Mouse (Mus musculus): ENCODE measurements around the gene Pkmyt1.

The Pkmyt1 gene

DNA sequence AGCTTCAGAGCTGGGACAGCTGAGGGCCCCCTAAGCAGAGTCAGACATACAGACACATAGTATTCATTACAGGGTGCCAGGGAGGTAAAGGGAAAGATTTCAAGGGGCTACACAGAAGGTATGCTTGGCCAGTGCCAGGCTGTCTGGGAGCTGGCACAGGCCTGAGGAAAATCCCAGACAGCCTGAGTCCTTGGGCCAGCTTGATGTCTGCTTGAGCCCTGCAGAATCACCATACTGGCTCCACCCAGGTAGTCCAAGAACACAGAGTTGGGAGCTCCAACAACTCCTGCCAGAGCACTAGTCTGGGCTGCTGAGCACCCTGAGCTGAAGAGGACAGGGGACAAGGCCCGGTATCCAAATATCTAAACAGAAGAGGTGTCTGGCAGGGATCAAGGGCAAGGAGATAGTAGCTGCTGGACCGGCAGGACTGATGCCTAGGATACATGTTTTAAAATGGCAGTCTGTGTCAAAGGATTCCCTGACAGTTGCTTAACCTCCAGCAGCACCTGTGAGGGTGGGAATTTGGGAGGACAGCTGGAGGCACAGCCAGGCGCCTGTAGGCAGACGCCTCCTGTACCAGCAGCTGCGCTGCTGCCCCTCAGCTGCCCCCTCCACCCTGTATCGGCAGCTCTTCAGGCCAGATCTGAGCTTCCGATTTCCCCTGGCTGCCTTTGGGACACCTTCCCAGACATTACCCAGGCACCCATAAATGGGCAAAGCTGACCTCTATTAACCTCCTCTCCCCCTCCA, 3.6 kb upstream of the Pkmyt1 start, which contains the start of gene 1520401A03Rik:
1520401A03Rik (minus strand) TSS at position 408 of the 750 bp plus-strand sequence.
- DNase-seq (ENCODE audit: low spot score), result no peak

GRCm38 (mm10) chr17:23725477-23725876, 659 bp upstream of the Pkmyt1 start:
- DNase-seq (ENCODE audit: low spot score), result no peak

- DNase-seq (ENCODE audit: low spot score), result peak; percentile 38
Measured at GRCm38 (mm10) chr17:23726758-23727142, 614 bp downstream of the Pkmyt1 start.

DNA sequence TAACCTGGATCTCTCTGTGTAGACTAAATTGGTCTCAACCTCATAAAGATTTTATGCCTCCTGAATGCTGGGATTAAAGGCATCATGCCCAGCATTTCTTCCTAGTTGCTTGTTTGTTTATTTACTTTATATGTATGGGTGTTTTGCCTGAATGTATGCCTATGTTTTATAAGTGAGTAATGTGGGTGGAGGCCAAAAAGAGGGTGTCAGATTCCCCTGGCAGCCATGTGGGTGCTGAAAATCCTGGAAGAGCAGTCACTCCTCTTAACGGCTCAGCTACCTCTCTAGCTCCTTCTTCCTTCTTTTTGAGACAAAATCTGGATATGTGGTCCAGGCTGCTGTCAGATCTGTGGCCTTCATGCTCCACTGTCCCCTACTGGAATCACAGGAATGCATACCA, 4.3 kb downstream of the Pkmyt1 start:
- DNase-seq (ENCODE audit: low spot score), result no peak

- no peak for DNase-seq (ENCODE audit: low spot score)
Measured at GRCm38 (mm10) chr17:23734341-23734740, 8.2 kb downstream of the Pkmyt1 start.

GRCm38 (mm10) chr17:23737493-23738445, 11.6 kb downstream of the Pkmyt1 start:
- DNase-seq (ENCODE audit: low spot score), result no peak

DNA sequence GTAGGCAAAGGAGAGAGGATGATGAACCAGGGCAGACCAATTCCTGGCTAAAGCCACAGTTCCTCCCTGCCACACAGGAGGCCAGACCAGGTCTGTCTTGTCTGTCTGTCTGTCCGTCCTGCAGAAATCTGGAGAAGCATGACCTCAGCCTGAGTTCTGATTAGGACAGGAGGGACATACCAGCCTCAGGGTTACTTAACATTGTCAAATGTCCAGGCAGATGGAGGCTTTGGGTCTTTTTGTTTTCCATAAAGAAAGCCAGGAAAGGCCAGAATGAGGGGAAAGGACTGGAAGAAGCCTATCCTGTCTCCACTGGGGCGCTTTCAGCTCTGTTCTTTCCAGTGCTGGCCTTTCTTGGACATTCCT, 12.7 kb downstream of the Pkmyt1 start:
- DNase-seq (ENCODE audit: low spot score), result no peak

- no peak for DNase-seq (ENCODE audit: low spot score)
Measured at GRCm38 (mm10) chr17:23739202-23740135, 13.3 kb downstream of the Pkmyt1 start.

- DNase-seq (ENCODE audit: low spot score), result peak; percentile 79
Measured at GRCm38 (mm10) chr17:23740136-23740584, 14.0 kb downstream of the Pkmyt1 start.

DNA sequence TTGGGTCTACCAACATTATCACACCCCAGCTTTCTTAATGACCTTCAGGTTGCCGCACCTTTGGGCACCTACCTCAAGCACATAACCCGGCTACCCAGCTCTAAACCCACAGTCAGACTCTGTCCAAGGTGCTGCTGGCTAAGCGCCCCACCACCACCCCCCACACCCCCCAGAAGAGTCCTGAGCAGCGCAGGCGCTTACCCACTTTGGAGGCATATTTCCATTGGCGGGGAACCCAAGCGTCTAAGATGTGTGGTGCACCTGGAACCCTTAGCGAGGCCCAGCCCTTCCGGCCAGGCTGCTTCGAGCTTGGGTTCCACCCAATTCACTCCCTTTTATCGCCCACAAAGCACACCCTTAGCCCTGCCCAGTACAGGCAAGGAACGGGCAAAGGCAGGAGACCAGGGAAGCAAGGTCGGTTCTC, 14.5 kb downstream of the Pkmyt1 start, which contains the start of gene Paqr4:
Paqr4 (minus strand) TSS at position 270 of the 424 bp plus-strand sequence.
- no peak for DNase-seq (ENCODE audit: low spot score)

DNA sequence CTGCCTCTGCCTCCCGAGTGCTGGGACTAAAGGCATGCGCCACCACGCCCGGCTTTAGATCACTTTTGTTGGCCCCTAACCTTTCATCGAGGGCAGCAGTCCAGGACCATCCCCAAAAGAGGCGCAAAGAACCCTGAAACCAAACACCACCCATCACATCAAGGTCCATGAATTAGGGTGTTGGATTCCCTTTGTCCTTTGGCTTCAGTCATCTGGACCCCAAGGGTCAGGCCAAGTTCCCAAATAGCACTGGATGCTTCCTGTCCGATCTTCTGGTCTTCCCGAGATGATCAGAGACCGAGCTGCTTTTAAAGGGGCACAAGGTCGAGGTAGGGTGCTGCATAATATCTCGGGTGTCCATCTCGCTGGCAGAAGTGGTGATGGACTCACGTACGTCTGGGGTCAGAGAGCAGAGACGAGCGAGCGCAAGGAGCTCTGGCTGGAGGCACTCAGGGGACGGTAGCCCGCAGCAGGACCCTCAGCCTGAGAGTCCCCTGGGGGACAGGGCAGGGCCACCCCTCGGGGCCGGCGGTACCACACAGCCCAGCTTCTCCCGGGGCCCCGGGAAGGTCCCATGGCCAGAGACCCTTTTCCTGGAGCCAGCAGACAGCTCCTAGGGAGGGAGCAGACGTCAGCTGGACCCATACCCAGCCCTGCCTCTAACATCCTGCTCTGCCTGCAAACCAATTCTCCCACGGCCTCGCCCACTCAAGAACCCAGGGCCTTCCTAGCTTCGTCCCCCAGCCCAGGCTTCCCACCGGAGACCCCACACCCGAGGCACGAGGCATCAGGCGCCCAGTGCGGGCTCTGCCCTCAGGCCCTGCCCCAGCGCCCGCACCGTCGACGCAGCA, 15.4 kb downstream of the Pkmyt1 start:
- DNase-seq (ENCODE audit: low spot score), result no peak

- no peak for DNase-seq (ENCODE audit: low spot score)
Measured at GRCm38 (mm10) chr17:23742210-23742793, 16.2 kb downstream of the Pkmyt1 start.

DNA sequence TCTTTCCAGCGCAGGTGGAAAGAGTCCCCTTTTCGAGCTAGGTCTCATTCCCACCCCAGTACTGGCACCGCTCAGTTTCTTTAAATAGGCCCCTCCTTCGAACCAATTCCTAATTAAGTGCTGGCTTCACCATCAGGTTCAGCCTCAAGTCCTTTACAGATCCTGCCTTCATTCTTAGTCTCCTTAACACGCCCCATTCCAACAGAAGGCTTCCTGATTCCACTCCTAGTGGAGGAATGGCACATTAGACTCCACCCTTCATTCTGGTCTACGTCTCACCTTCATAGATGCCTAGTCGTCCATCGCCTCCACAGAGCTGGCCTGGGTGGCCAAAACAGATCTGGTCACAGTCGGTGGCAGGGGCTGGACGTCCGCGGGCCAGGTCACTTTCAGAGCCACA, 16.8 kb downstream of the Pkmyt1 start:
- DNase-seq (ENCODE audit: low spot score), result no peak

GRCm38 (mm10) chr17:23744076-23744475, 17.9 kb downstream of the Pkmyt1 start:
- DNase-seq (ENCODE audit: low spot score), result no peak

- no peak for DNase-seq (ENCODE audit: low spot score)
Measured at GRCm38 (mm10) chr17:23744651-23745050, 18.5 kb downstream of the Pkmyt1 start.

GRCm38 (mm10) chr17:23745301-23746251, 19.4 kb downstream of the Pkmyt1 start, which contains the start of gene Kremen2:
Gene Kremen2 (minus strand): TSS chr17:23745833.
- no peak for DNase-seq (ENCODE audit: low spot score)

- no peak for DNase-seq (ENCODE audit: low spot score)
Measured at GRCm38 (mm10) chr17:23746311-23746710, 20.2 kb downstream of the Pkmyt1 start.

- DNase-seq (ENCODE audit: low spot score), result no peak
Measured at GRCm38 (mm10) chr17:23746767-23747166, 20.6 kb downstream of the Pkmyt1 start.

DNA sequence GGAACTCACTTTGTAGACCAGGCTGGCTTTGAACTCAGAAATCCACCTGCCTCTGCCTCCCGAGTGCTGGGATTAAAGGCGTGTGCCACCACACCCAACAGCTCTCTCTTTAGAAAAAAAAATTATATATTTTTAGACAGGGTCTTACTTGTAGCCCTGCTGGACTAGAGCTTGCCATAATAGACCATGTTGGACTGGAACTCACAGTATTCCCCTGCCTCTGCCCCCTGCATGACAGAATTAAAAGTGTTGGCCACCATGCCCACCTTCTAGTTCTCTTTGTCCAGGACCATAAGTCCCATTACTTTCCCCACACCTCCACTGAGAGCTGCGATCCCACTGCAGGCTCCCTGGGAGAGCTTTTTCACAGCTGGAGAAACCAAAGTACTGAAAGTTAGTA, 21.3 kb downstream of the Pkmyt1 start:
- DNase-seq (ENCODE audit: low spot score), result no peak
